Mouse (Mus musculus) neural tube, embryonic 12.5 days (tissue): ENCODE measurements around the gene D230025D16Rik. TPM values are rescaled to one million over a fixed set of nuclear protein-coding genes. Genes with fewer than 3 reads are reported as not detected.
A peak's percentile ranks its signal among the peaks of the same experiment; 100 is the strongest.

Experiments
- ATAC-seq: fragments of 200-750 bp; cut with Nextera tagmentation; 2 replicates; pipeline ENCODE4 v1.8.0; 2017; ENCODE audit warnings: low read depth, mild to moderate bottlenecking, moderate TSS enrichment, moderate library complexity; ENCODE audit not compliant: low FRiP score
- H3K27ac ChIP-seq: fragments of 300-500 bp; sonication (generic); 2 replicates; pipeline ENCODE4 v1.5.1; 2016
- H3K27me3 ChIP-seq: fragments of 300-500 bp; sonication (generic); replicated peaks from 2 replicates; pipeline ENCODE4 v1.6.1; 2016; ENCODE audit warnings: mild to moderate bottlenecking
- H3K36me3 ChIP-seq: fragments of 300-500 bp; sonication (generic); 2 replicates; pipeline ENCODE4 v1.6.1; 2016; ENCODE audit warnings: mild to moderate bottlenecking
- H3K4me1 ChIP-seq: fragments of 300-500 bp; sonication (generic); 2 replicates; pipeline ENCODE4 v1.6.1; 2016
- H3K4me2 ChIP-seq: fragments of 300-500 bp; sonication (generic); replicated peaks from 2 replicates; pipeline ENCODE4 v1.6.1; 2016; ENCODE audit warnings: mild to moderate bottlenecking
- H3K4me3 ChIP-seq: fragments of 300-500 bp; sonication (generic); 2 replicates; pipeline ENCODE4 v1.5.1; 2016
- H3K9ac ChIP-seq: fragments of 300-500 bp; sonication (generic); 2 replicates; pipeline ENCODE4 v1.6.1; 2016; ENCODE audit warnings: mild to moderate bottlenecking
- H3K9me3 ChIP-seq: fragments of 300-500 bp; sonication (generic); 2 replicates; pipeline ENCODE4 v1.6.1; 2016; ENCODE audit warnings: mild to moderate bottlenecking
- WGBS: fragments of 180-500 bp; shearing (Covaris S2); methylation state at CpG from one replicate; pipeline ENCODE4 v1.1.7; 2016; 5-methylcytosine and 5-hydroxymethylcytosine counted together
- polyA plus RNA-seq: library from polyadenylated mRNA; unstranded; fragments of >200 nt; fragmentation: Nextera tagmentation; extraction: Ambion mirVana; gene quantifications from 2 replicates; pipeline ENCODE4 v1.2.1, GENCODE M21; 2016

The D230025D16Rik gene
- polyA plus RNA-seq, 1 experiment from 2014 or later, result 27.1 TPM

DNA sequence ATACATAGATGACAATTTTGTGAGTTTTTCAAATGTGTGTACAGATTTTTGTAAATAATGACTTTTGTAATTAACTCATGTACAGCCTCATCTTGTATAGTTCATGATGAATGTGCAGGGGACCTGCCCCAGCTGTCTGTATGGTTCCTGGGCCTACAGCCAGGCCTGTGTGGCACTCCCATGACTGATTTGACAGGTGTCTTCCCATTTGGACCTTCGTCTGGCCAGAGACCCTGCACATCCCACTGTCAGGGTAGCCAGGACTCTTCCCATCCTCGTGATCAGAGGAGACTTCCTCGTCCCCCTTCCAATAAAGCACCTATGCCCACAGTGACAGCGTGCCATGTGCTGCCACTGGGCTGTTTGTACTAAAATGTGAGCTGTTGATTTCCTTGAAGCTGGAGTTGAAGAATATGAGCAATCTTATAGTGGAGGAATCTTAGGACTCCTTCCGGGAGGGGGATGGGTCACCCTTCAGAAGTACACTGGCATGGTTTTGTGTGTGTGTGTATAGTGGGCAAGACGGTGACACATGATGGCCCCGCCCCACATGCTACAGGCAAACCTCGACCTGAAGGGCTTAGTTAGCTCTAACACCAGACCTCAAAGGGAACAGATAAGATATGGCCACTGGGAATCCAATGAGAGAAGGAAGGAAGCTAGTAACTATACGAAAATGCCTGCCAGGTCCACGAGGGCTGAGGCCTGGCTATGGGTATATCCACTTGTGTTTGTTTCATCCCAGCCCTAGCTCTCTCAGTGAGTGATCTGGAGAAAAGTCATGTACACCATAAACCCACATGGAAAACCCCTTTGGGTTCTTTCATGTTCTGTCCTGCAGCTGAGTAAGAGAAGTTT is 28.0 kb downstream of the D230025D16Rik start:
- peaks cover 11% of the 10 kb centered on the region for H3K4me1 ChIP-seq
- no peak for ATAC-seq
- H3K9me3 ChIP-seq, result no peaks in the 10 kb centered on the region
- H3K4me2 ChIP-seq, result no peak overlapping the region
- no peak overlapping the region for H3K4me3 ChIP-seq
- no peak overlapping the region for H3K9ac ChIP-seq
- H3K27ac ChIP-seq, result no peak overlapping the region
- WGBS, result 91% methylated on average over 10 of the region's 10 CpGs
- H3K27me3 ChIP-seq, result peaks cover 31% of the 10 kb centered on the region
- H3K36me3 ChIP-seq, result peaks cover 43% of the 10 kb centered on the region

DNA sequence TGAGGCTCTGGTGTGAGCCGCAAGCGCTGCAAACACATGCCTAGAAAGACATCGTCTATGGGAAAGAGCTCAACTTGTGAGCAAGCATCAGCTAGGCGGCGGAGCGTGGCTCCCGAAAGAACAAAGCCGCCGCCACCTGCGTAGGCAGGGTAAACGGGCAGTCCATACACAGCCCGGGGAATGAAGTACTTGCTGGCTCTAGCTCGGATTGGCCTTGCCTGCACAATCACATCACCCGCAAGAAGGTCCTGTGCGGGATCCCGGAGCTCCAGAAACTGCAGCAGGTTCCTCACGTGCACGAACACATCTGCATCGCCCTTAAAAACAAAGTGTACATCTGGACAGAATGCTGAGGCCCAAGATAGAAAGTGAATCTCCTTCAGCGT is 28.8 kb downstream of the D230025D16Rik start:
- ATAC-seq, result peak; percentile 55
- peaks cover 39% of the 10 kb centered on the region for H3K27me3 ChIP-seq
- H3K4me3 ChIP-seq, result peak overlapping the region; percentile 56; the same call in 1 of the 2 replicates
- 34% methylated on average over 20 of the region's 20 CpGs for WGBS
- H3K27ac ChIP-seq, result no peak overlapping the region
- H3K36me3 ChIP-seq, result peaks cover 36% of the 10 kb centered on the region
- no peak overlapping the region for H3K9ac ChIP-seq
- H3K4me2 ChIP-seq, result peak overlapping the region; percentile 99
- peaks cover 13% of the 10 kb centered on the region for H3K4me1 ChIP-seq
- no peaks in the 10 kb centered on the region for H3K9me3 ChIP-seq

DNA sequence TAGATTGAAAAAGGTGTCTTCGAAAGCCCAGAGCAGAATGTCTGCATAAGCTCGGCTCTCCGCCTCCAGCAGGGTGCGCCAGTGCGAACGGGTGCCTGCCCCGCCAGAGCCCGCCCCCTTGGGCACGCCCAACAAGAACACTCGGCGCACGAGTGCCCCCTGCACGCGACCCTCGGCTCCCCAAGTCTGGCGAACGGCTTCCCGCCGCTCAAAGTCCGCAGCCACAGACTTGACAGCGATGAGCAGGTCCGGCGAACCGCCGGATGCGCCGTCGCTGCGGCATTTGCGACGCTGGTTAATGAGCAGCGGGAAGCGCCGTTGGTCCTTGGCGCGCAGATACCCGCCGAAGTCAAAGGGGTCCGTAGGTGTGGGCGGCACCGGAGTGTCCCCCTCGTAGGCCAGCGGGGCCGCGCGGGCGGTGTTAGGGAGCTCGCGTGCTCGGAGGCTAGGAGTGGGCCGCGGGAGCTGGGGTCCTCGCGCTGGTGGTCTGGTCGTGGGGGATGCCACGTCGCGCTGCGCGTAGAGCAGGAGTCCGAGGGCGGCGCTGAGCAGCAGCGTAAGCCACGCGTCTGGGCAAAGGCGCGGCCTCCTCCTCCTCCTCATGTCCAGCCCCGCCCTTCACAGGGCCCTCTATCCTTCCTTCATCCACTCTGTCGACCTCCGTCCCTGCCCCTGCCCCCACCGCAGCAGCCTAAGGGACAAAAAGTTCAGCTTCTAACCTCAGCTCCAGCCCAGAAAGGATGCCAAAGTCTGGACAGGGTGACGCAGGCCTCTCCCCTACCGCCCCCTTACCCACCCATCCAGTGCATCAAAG is 29.4 kb downstream of the D230025D16Rik start:
- under 1% methylated on average over 74 of the region's 74 CpGs for WGBS
- H3K4me2 ChIP-seq, result peak overlapping the region; percentile 99
- H3K36me3 ChIP-seq, result peaks cover 31% of the 10 kb centered on the region
- H3K27ac ChIP-seq, result no peak overlapping the region
- H3K9me3 ChIP-seq, result no peaks in the 10 kb centered on the region
- peak overlapping the region; percentile 56 for H3K4me3 ChIP-seq
- peaks cover 19% of the 10 kb centered on the region for H3K4me1 ChIP-seq
- H3K27me3 ChIP-seq, result peaks cover 45% of the 10 kb centered on the region
- peak overlapping the region; percentile 64 for H3K9ac ChIP-seq
- ATAC-seq, result peak; percentile 75

DNA sequence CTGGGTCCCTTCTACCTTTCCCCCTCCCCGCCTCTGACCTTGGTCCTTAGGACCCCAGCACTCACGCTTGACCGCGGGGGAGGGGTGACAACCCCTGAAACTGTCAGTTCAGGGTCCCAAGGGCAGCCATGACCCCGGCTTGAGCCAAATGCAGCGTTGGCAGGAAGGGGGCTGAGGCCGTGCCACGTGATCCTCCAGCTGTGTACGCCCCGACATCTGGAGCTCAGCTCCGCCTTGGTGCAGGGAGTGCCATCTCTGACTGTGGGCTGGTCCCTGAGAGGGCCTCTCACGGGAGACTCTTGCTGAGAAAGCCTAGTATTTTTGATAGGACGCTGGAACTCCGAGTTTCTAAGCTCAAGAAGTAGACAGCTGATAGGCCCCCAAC is 30.0 kb downstream of the D230025D16Rik start, which contains the start of gene B3gnt9:
B3gnt9 (minus strand) TSS at position 188 of the 385 bp plus-strand sequence.
- WGBS, result 2% methylated on average over 14 of the region's 14 CpGs
- peaks cover 51% of the 10 kb centered on the region for H3K27me3 ChIP-seq
- peak within 1 kb of the TSS; percentile 56 for H3K4me3 ChIP-seq
- H3K36me3 ChIP-seq, result peaks cover 25% of the 10 kb centered on the region
- no peak within 1 kb of the TSS for H3K27ac ChIP-seq
- peak within 1 kb of the TSS; percentile 99 for H3K4me2 ChIP-seq
- peak within 1 kb of the TSS; percentile 64 for H3K9ac ChIP-seq
- peaks cover 24% of the 10 kb centered on the region for H3K4me1 ChIP-seq
- ATAC-seq, result no peak; the same call in 1 of the 2 replicates
- H3K9me3 ChIP-seq, result no peaks in the 10 kb centered on the region

DNA sequence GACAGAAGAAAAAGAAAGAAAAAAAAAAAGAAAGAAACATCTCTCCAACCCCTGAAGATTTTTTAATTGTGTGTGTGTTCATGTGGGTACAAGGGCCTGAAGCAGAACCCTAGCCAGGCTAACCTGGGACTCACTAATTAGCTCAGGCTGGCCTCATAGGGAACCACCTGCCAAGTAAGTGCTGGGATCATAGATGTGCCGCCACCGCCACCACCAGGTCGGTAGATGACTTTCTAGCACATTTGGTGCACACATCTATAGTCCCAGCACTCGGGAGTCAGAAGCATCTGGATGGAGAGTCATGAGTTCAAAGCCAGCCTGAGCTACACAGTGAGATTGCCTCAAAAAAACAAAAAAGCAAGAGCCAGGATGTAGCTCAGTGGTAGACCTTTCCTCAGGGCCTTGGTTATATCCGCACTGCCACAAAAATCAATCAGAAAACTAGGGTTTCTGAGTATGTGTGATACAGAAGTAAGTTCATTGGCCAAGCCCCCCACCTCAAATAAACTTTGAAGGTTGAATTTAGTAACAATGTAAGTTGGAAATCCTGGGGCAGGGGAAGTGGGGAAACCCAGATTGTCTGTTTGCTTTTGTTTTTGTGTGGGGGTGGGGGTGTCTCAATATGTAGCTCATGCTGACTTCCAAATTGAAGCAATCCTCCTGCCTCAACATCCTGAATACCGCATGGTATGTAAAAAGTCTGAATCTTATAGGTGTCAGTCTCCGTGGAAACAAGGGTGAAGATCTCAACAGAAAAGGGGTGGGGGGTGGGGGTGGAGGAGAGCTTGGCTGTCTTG is 32.6 kb downstream of the D230025D16Rik start:
- H3K4me1 ChIP-seq, result peaks cover 24% of the 10 kb centered on the region
- 66% methylated on average over 7 of the region's 7 CpGs for WGBS
- H3K27me3 ChIP-seq, result peaks cover 69% of the 10 kb centered on the region
- no peak overlapping the region for H3K4me2 ChIP-seq
- H3K9ac ChIP-seq, result no peak overlapping the region
- H3K27ac ChIP-seq, result no peak overlapping the region
- H3K4me3 ChIP-seq, result no peak overlapping the region
- H3K36me3 ChIP-seq, result no peaks in the 10 kb centered on the region
- no peaks in the 10 kb centered on the region; the same call in 1 of the 2 replicates for H3K9me3 ChIP-seq
- ATAC-seq, result no peak

DNA sequence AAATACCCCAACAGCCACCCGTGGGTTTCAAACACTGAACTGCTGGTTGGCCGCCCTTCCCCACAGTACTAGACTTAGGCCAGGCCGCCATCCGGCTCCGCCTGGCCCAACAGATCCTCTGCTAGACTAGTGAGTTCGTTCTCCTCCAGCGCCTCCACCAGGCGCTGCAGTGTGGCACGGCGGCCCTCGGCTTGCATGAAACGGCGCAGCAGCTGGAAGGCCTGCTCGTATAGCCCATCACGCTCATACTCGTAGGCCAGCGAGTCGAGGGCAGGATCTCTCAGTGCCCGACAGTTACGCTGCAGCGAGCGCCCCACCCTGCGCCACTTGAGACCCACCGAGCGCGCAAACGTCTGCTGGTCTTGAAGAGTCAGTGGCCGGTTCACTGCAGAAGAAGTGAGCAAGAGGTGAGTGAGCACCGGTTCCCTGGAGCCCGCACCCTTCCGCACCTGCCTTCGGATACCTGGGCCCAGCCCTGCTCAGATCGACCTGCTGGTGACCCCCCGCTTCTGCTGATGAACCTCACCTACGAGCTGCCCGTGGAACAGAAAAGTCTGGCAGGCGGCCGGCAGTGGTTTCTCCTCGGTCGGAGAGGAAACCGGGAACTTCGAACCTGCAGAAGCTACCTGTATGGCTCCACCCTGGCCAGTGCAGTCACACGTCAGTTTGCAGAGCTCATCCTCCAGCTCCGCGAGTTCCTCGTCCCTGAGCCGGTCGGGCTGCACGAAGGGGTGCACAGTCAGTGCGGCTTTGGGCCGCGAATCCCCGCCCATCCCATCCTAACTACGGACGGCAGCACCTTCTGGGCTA is 34.2 kb downstream of the D230025D16Rik start:
- H3K27ac ChIP-seq, result no peak overlapping the region
- peak overlapping the region; percentile 33 for H3K4me3 ChIP-seq
- H3K36me3 ChIP-seq, result no peaks in the 10 kb centered on the region
- peaks cover 84% of the 10 kb centered on the region for H3K27me3 ChIP-seq
- peaks cover 29% of the 10 kb centered on the region for H3K4me1 ChIP-seq
- H3K9ac ChIP-seq, result peak overlapping the region; percentile 47; the same call in 1 of the 2 replicates
- peak; percentile 45 for ATAC-seq
- H3K9me3 ChIP-seq, result no peaks in the 10 kb centered on the region; the same call in 1 of the 2 replicates
- peak overlapping the region; percentile 73 for H3K4me2 ChIP-seq
- 2% methylated on average over 55 of the region's 55 CpGs for WGBS

DNA sequence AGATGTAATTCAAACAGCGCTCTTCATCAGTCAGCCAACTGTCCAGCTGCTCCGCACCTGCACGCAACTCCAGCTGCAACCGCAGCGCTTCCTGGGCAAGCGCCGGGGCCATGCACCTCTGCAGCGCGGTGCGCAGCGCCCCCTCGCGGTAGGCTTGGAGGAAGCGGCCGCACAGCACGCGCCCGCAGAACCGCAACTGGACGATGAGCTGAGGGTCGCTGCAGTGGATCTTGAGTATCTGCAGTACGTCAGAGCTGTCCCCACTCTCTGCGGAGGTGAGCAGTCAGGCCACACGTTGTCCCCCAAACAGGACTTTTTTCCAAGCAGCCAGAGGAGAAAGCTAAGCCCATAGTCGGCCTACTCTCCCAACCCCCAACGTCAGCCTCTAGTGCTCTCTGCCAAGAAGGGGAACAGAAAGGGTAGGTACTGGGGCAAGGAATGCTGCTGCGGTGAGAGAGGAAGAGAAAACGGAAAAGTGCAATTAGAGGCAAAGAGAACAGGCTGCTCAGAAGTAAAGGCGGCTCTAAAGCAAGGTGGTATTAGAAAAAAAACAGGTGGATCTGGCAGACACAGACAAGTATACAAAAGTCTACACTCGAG is 34.9 kb downstream of the D230025D16Rik start:
- no peaks in the 10 kb centered on the region for H3K36me3 ChIP-seq
- no peak overlapping the region for H3K27ac ChIP-seq
- peak overlapping the region; percentile 47; the same call in 1 of the 2 replicates for H3K9ac ChIP-seq
- 5% methylated on average over 30 of the region's 30 CpGs for WGBS
- peak overlapping the region; percentile 73 for H3K4me2 ChIP-seq
- peak; percentile 63 for ATAC-seq
- H3K9me3 ChIP-seq, result no peaks in the 10 kb centered on the region; the same call in 1 of the 2 replicates
- peaks cover 88% of the 10 kb centered on the region for H3K27me3 ChIP-seq
- peak overlapping the region; percentile 33 for H3K4me3 ChIP-seq
- H3K4me1 ChIP-seq, result peaks cover 25% of the 10 kb centered on the region

DNA sequence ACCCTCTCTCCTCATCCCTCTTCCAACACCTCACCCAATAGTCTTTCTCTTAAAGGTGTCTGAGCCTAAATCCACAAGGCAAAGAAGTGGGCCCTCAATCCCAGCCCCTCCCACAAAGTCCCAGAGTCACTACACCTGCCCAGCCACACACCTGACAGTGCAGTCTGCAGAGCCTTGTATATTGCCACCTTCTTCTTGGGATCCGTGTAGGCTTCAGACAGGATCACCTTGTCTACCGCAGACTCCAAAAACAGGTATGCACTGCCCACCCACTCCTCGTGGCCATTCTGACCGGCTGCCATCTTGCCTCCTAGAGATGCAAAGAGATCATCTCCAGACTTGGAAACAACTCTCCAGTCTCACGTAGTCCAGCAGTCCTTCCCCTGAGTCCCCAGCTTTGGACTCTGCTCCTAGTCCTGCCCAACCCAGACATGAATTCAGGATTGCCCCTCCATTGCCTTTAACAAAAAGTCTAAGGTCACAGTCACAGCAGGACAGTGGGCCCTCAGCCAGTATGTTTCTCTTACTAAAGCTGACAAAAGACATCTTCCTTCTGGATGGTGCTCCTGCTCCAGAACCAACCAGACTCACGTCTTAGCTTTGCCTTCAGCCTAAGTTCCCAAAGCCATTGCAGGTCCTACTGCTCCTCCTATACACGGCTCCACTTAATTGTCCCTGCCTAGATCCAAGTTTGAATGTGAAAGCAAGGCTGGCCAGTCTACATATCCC is 35.6 kb downstream of the D230025D16Rik start:
- H3K27me3 ChIP-seq, result peaks cover 88% of the 10 kb centered on the region
- ATAC-seq, result no peak
- H3K9me3 ChIP-seq, result no peaks in the 10 kb centered on the region; the same call in 1 of the 2 replicates
- peaks cover 20% of the 10 kb centered on the region for H3K4me1 ChIP-seq
- no peak overlapping the region for H3K4me3 ChIP-seq
- no peak overlapping the region for H3K27ac ChIP-seq
- no peaks in the 10 kb centered on the region for H3K36me3 ChIP-seq
- WGBS, result 63% methylated on average over 7 of the region's 7 CpGs
- H3K4me2 ChIP-seq, result no peak overlapping the region
- H3K9ac ChIP-seq, result no peak overlapping the region

DNA sequence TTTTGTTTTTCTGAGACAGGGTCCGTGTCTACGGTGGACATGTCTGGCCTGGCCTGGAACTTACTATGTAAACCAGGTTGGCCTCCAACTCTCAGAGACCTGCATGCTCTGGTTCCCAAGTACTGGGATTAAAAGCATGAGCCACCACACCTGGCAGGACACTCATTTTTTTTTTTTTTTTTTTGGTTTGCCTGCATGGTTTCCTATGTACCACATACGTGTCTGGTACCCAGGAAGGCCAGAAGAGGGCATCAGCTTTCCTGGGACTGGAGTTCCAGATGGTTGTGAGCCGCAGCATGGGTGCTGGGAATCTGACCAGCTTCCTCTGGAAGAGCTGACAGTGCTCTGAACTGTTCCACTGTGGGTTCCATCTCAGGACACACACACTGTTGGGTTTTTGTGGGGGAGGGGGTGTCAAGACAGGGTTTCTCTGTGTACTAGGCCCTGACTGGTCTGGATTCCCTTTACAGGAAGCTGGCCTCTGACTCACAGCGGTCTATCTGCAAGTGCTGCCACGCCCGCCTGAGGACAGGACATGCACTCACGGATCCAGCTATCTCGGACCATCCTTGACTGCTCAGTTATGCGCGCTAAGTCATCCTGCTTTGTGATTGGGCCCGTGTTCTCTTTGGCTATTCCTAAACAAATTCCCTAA is 36.5 kb downstream of the D230025D16Rik start:
- Histone ChIP-seq H3K27me3 (peaks cover 87% of the 10 kb centered on the region), H3K4me3 (no peak overlapping the region), H3K4me1 (peaks cover 20% of the 10 kb centered on the region), H3K9me3 (peaks cover 2% of the 10 kb centered on the region; the same call in 1 of the 2 replicates), H3K36me3 (no peaks in the 10 kb centered on the region), H3K9ac (no peak overlapping the region), H3K4me2 (no peak overlapping the region), H3K27ac (no peak overlapping the region)
- 84% methylated on average over 12 of the region's 12 CpGs for WGBS
- no peak for ATAC-seq
